Comparison of ENCODE assay signal across 7 mouse cellular contexts in genomic region chr7:121640998-121641762, GRCm38 (mm10).
DNase-seq lines count a peak whose midpoint lies in the region; ATAC-seq lines count a peak whose summit lies in the region.

No protein-coding gene starts in this region.

- DNase-seq in 3134 (ENCODE audit: extremely low read depth, insufficient read length, low spot score) (peak; percentile 25), A20 (ENCODE audit: low read depth, low spot score) (peak; percentile 83)
- peak; percentile 80 for DNase-seq in brain, adult 2 months (ENCODE audit: low read depth, low spot score)
- peak; percentile 73 for DNase-seq in kidney, adult 9 months
- DNase-seq in lung, adult 18-20 months = peak; percentile 12 to 42
- peak; percentile 40 for DNase-seq in retina, adult 2 months (ENCODE audit: low read depth, low spot score)

- peak; percentile 66 for ATAC-seq in erythroid progenitor cell, adult 5-6 weeks (replicated peaks; ENCODE audit: low FRiP score, poor library complexity, severe bottlenecking)

Comparison
In these comparisons a context has a peak if more than half of its experiments do, and no peak if none do; other contexts are left out.
1. Peak in every context shown above with its lines: DNase-seq and ATAC-seq.
2. DNase-seq: peak in every context shown above with its lines; median percentile 83 in A20; 80 in brain, adult 2 months; 73 in kidney, adult 9 months; 40 in retina, adult 2 months; 27 in lung, adult 18-20 months; 25 in 3134.